Mouse (Mus musculus): ENCODE data around the gene Phactr3.
"Not testable (repeated sequence)": the region's sequence is repeated elsewhere in the genome, so short reads cannot be mapped to it uniquely, and the experiment has no call there.

Phactr3 gene

GRCm38 (mm10) chr2:178329551-178329950 lies 210.8 kb downstream of the Phactr3 start:
- DNase-seq (ENCODE audit: low spot score), result no peak

GRCm38 (mm10) chr2:178329986-178330385 lies 211.2 kb downstream of the Phactr3 start:
- DNase-seq (ENCODE audit: low spot score), result no peak

GRCm38 (mm10) chr2:178337878-178338277 lies 219.1 kb downstream of the Phactr3 start:
- DNase-seq (ENCODE audit: low spot score), result no peak

GRCm38 (mm10) chr2:178339044-178339443 lies 220.3 kb downstream of the Phactr3 start:
- no peak for DNase-seq (ENCODE audit: low spot score)

GRCm38 (mm10) chr2:178342105-178342504 lies 223.3 kb downstream of the Phactr3 start:
- not testable (repeated sequence) for DNase-seq (ENCODE audit: low spot score)

- no peak for DNase-seq (ENCODE audit: low spot score)
Observed at GRCm38 (mm10) chr2:178342597-178342996, 223.8 kb downstream of the Phactr3 start.
